Mouse (Mus musculus) ES-Bruce4 (cell line): ENCODE data around the gene Krt84.

Experiments
- CTCF ChIP-seq: IDR thresholded peaks from one replicate; pipeline ENCODE4 v1.8.1; 2011; ENCODE audit warnings: low read depth, low read length
- POLR2A ChIP-seq: IDR thresholded peaks from one replicate; pipeline ENCODE4 v1.8.1; 2011; ENCODE audit warnings: low read length; ENCODE audit not compliant: insufficient read depth

GRCm38 (mm10) chr15:101495266-101495665 lies 37.4 kb downstream of the Krt84 start:
- TF ChIP-seq CTCF, result no peak
- TF ChIP-seq POLR2A, result no peak
